9 mouse cellular contexts compared by ENCODE assay signal in the genomic region with DNA sequence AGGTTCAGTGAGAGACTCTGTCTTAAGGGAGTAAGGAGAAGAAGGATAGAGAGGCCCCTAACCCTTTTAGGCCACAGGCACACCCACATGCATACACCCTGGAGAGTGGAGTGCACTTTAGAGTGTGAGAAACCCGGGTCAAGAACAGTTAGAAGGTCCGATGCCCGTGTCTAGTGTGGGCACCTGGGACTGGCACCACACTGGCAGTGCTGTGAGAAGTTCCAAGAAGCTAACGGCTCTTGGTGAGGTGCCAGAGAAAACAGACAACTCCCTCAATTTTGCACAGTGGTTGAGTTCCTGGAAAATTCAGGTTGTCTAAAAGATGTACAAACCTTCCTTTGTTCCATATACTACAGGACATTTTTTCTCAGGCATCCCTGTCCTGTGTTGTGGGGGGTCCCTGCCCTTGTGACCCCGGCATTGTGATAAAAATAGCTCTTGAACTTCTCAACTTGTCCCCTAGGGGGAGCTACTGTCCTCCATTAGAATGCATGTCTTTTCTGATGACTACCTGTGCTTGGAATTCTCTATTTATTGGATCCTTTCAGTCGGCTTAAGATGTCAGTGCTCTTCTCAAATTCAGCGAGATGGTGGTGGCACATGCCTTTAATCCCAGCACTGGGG. TPM values are rescaled to one million over a fixed set of nuclear protein-coding genes. Genes with fewer than 3 reads are reported as not detected.
A peak's percentile ranks its signal among the peaks of the same experiment; 100 is the strongest.
DNase-seq lines count a peak whose midpoint lies in the region; ATAC-seq and TF ChIP-seq lines count a peak whose summit lies in the region.
"Had no signal": no experiment of that assay in that cellular context is flagged by ENCODE, and none has a peak within 500 bp of the region (broad histone marks: within the 10 kb centered on the region; RNA-seq: fewer than 3 reads in every experiment).

No protein-coding gene starts in this region.

- H3K9me3 ChIP-seq in kidney, embryonic 15.5 days (replicated peaks), result no peaks in the 10 kb centered on the region
- no peaks in the 10 kb centered on the region for H3K9me3 ChIP-seq in CH12.LX (replicated peaks; ENCODE audit: low read length)
- H3K9me3 ChIP-seq in lung, embryonic 16.5 days (ENCODE audit: control insufficient read depth, low read length), result no peaks in the 10 kb centered on the region

- peak; percentile 85 for TF ChIP-seq RAD21 in CH12.LX (IDR thresholded peaks at IDR 0.05; ENCODE audit: low read depth, low read length)

- no peak for TF ChIP-seq EP300 in CH12.LX (IDR thresholded peaks at IDR 0.05; ENCODE audit: low read length)

- in situ Hi-C loops in CH12.LX (cut with MboI; ENCODE audit: low pct_ligation_motif_present, low pct_unique_long_range_greater_than_20kb, low sequenced_read_pairs), result loop anchor here (10.0 kb wide), 1 partner anchor 118 kb away; the partner anchor contains the start of gene Smbd1

- ATAC-seq in kidney, embryonic 15.5 days (replicated peaks; ENCODE audit: low FRiP score), result no peak
- ATAC-seq in lung, embryonic 16.5 days (ENCODE audit: low read depth), result peak; percentile 40; the same call in 1 of the 2 replicates

- peak; percentile 50 for TF ChIP-seq CTCF in kidney, adult 2 months (conservative IDR thresholded peaks at IDR 0.05; ENCODE audit: insufficient read depth, insufficient read length, low read depth, low read length)
- TF ChIP-seq CTCF in CH12.LX (conservative IDR thresholded peaks at IDR 0.05 in 1 of 2, IDR thresholded peaks at IDR 0.05 in 1 of 2; ENCODE audit: low read depth in 2 of 2, low read length in 2 of 2), result peak; percentile 90 to 95

- no peak for TF ChIP-seq POLR2A in kidney, adult 2 months (IDR thresholded peaks at IDR 0.05; ENCODE audit: low read depth, low read length)
- TF ChIP-seq POLR2A in CH12.LX (IDR thresholded peaks at IDR 0.05; ENCODE audit: low read depth, low read length), result no peak

- H3K4me3 ChIP-seq in kidney, adult 2 months (ENCODE audit: insufficient read depth, low read depth, low read length), result no peak overlapping the region
- H3K4me3 ChIP-seq in kidney, embryonic 15.5 days (replicated peaks), result no peak overlapping the region
- no peak overlapping the region for H3K4me3 ChIP-seq in CH12.LX (replicated peaks in 1 of 3; ENCODE audit: low read depth in 2 of 3, low read length in 2 of 3, poor library complexity in 1 of 3)
- no peak overlapping the region for H3K4me3 ChIP-seq in lung, embryonic 16.5 days (ENCODE audit: low read length)
- H3K4me3 ChIP-seq: megakaryocyte, embryonic 14.5 days had no signal

- no peak overlapping the region for H3K9ac ChIP-seq in kidney, embryonic 15.5 days
- H3K9ac ChIP-seq in CH12.LX (ENCODE audit: insufficient read depth, low read depth), result no peak overlapping the region
- no peak overlapping the region for H3K9ac ChIP-seq in lung, embryonic 16.5 days (ENCODE audit: low read length)

- no peaks in the 10 kb centered on the region for H3K4me1 ChIP-seq in kidney, adult 2 months (ENCODE audit: control insufficient read depth, insufficient read depth, low read length)
- peaks cover 23% of the 10 kb centered on the region for H3K4me1 ChIP-seq in kidney, embryonic 15.5 days
- peaks cover 4 to 24% of the 10 kb centered on the region in 2 experiments; a peak in 3 of 4 replicates for H3K4me1 ChIP-seq in CH12.LX (ENCODE audit: control insufficient read depth in 1 of 2, insufficient read depth in 2 of 2)
- H3K4me1 ChIP-seq in lung, embryonic 16.5 days (replicated peaks; ENCODE audit: control insufficient read depth, insufficient read depth, low read length), result peaks cover 3% of the 10 kb centered on the region; the same call in 1 of the 2 replicates

- DNase-seq in kidney, adult 2 months, result peak; percentile 57
- DNase-seq in CH12.LX (ENCODE audit: extremely low read depth), result peak; percentile 61
- DNase-seq in adipocyte (ENCODE audit: low spot score), result peak; percentile 59
- DNase-seq in testis, postnatal 10 days (ENCODE audit: low spot score), result no peak
- no peak for DNase-seq in cerebellum, postnatal 4 days (ENCODE audit: low spot score in 2 of 2)
- DNase-seq in adrenal gland, postnatal 14 days, result no peak

- no peaks in the 10 kb centered on the region for H3K79me2 ChIP-seq in CH12.LX (replicated peaks; ENCODE audit: control insufficient read depth, extremely low read depth, insufficient read depth, poor library complexity, severe bottlenecking)

- no peak overlapping the region for H3K4me2 ChIP-seq in kidney, embryonic 15.5 days
- H3K4me2 ChIP-seq in CH12.LX (ENCODE audit: insufficient read depth, low read depth, poor library complexity, severe bottlenecking), result no peak overlapping the region
- H3K4me2 ChIP-seq in lung, embryonic 16.5 days (ENCODE audit: low read depth, low read length), result no peak overlapping the region

- 17% methylated on average over 7 of the region's 7 CpGs for WGBS in kidney, adult 2 months
- WGBS in kidney, embryonic 15.5 days, result 45% methylated on average over 7 of the region's 7 CpGs
- WGBS in lung, embryonic 16.5 days, result 28% methylated on average over 7 of the region's 7 CpGs

- dilution Hi-C loops in CH12.LX (cut with MboI; ENCODE audit: extremely low pct_ligation_motif_present, extremely low pct_unique_long_range_greater_than_20kb, low sequenced_read_pairs), result no loop called here

- no peaks in the 10 kb centered on the region for H3K27me3 ChIP-seq in kidney, adult 2 months (replicated peaks; ENCODE audit: control insufficient read depth, insufficient read depth, low read length)
- H3K27me3 ChIP-seq in kidney, embryonic 15.5 days, result no peaks in the 10 kb centered on the region
- no peaks in the 10 kb centered on the region for H3K27me3 ChIP-seq in CH12.LX (replicated peaks)
- no peaks in the 10 kb centered on the region for H3K27me3 ChIP-seq in lung, embryonic 16.5 days (ENCODE audit: control insufficient read depth, insufficient read depth, low read depth, low read length)

- H3K27ac ChIP-seq in kidney, adult 2 months (ENCODE audit: insufficient read depth, low read depth, low read length), result no peak overlapping the region
- H3K27ac ChIP-seq in kidney, embryonic 15.5 days, result no peak overlapping the region
- no peak overlapping the region for H3K27ac ChIP-seq in CH12.LX (ENCODE audit: insufficient read depth, low read depth)
- no peak overlapping the region for H3K27ac ChIP-seq in lung, embryonic 16.5 days (ENCODE audit: low read length)

- H3K36me3 ChIP-seq in kidney, adult 2 months (ENCODE audit: control insufficient read depth, insufficient read depth, low read length), result no peaks in the 10 kb centered on the region
- no peaks in the 10 kb centered on the region for H3K36me3 ChIP-seq in kidney, embryonic 15.5 days
- no peaks in the 10 kb centered on the region for H3K36me3 ChIP-seq in CH12.LX (replicated peaks in 1 of 2; ENCODE audit: control insufficient read depth in 1 of 2, insufficient read depth in 1 of 2, low read length in 1 of 2)
- H3K36me3 ChIP-seq in lung, embryonic 16.5 days (ENCODE audit: control insufficient read depth, insufficient read depth, low read length), result no peaks in the 10 kb centered on the region

TF ChIP-seq in CH12.LX, 34 proteins besides CTCF, POLR2A, EP300 and RAD21 (continues in another document):
- TF ChIP-seq KAT2A (IDR thresholded peaks at IDR 0.05; ENCODE audit: insufficient replicate concordance, low read length) (no peak), RCOR1 (conservative IDR thresholded peaks at IDR 0.05; ENCODE audit: low read depth, low read length) (no peak), MYC (IDR thresholded peaks at IDR 0.05; ENCODE audit: low read depth, low read length) (peak; percentile 52; the same call in 1 of the 2 replicates), NRF1 (IDR thresholded peaks at IDR 0.05; ENCODE audit: low read depth, low read length) (no peak), ZKSCAN1 (IDR thresholded peaks at IDR 0.05; ENCODE audit: borderline replicate concordance, low read depth, low read length) (no peak), ZMIZ1 (IDR thresholded peaks at IDR 0.05; ENCODE audit: low read depth, low read length) (no peak), ZNF384 (IDR thresholded peaks at IDR 0.05; ENCODE audit: low read depth, low read length) (no peak), MEF2A (IDR thresholded peaks at IDR 0.05; ENCODE audit: borderline replicate concordance, low read depth, low read length) (peak; percentile 96), BHLHE40 (IDR thresholded peaks at IDR 0.05; ENCODE audit: low read depth, low read length) (no peak), JUND (conservative IDR thresholded peaks at IDR 0.05; ENCODE audit: low read depth, low read length) (no peak), CHD2 (IDR thresholded peaks at IDR 0.05; ENCODE audit: low read length) (no peak), MAFK (IDR thresholded peaks at IDR 0.05; ENCODE audit: insufficient replicate concordance, low read length) (no peak), GABPA (IDR thresholded peaks at IDR 0.05; ENCODE audit: insufficient replicate concordance, low read depth, low read length) (no peak), UBTF (IDR thresholded peaks at IDR 0.05; ENCODE audit: low read depth, low read length) (no peak), SMC3 (IDR thresholded peaks at IDR 0.05; ENCODE audit: low read depth, low read length) (peak; percentile 68), TBP (conservative IDR thresholded peaks at IDR 0.05; ENCODE audit: low read depth, low read length) (no peak), USF1 (IDR thresholded peaks at IDR 0.05; ENCODE audit: low read depth, low read length) (no peak), POLR2AphosphoS2 (IDR thresholded peaks at IDR 0.05; ENCODE audit: low read depth, low read length) (no peak), HCFC1 (IDR thresholded peaks at IDR 0.05; ENCODE audit: low read depth, low read length) (peak; percentile 28; the same call in 1 of the 2 replicates), IRF4 (IDR thresholded peaks at IDR 0.05; ENCODE audit: low read depth, low read length) (peak; percentile 44; the same call in 1 of the 2 replicates)

RNA-seq across cellular contexts. Expression of gene Muc4, which starts 38.7 kb away (rescaled TPM):
- polyA plus RNA-seq in kidney, adult 2 months (2012; rRNA removed), result 0.16 and 0.41 TPM in 2 replicates
- 0.06 and 0.25 TPM in 2 replicates for polyA plus RNA-seq in kidney, embryonic 15.5 days (2015; fragmentation: Nextera tagmentation; extraction: Ambion mirVana)
- 0.21 and 0.51 TPM in 2 replicates for total RNA-seq in CH12.LX (2012; rRNA removed)
- 0.09 TPM in 1 of 2 replicates, not detected in the other for total RNA-seq in CH12.LX (2014; rRNA removed)
- 0.34 and 0.44 TPM in 2 replicates for polyA plus RNA-seq in CH12.LX (2012; ENCODE audit: insufficient read length, low read depth)
- polyA plus RNA-seq in lung, embryonic 16.5 days (2015; fragmentation: Nextera tagmentation; extraction: Ambion mirVana), result 1.6 and 3.4 TPM in 2 replicates
- total RNA-seq in adrenal gland, postnatal 14 days (2021), result not detected in 2 replicates

RNA-seq across cellular contexts. Expression of gene Tnk2, which starts 53.3 kb away (rescaled TPM):
- 35.8 and 40.8 TPM in 2 replicates for polyA plus RNA-seq in kidney, adult 2 months (2012; rRNA removed)
- polyA plus RNA-seq in kidney, embryonic 15.5 days (2015; fragmentation: Nextera tagmentation; extraction: Ambion mirVana), result 9.3 and 12.4 TPM in 2 replicates
- 31.9 and 35.9 TPM in 2 replicates for total RNA-seq in CH12.LX (2012; rRNA removed)
- total RNA-seq in CH12.LX (2014; rRNA removed), result 14.7 and 18.8 TPM in 2 replicates
- polyA plus RNA-seq in CH12.LX (2012; ENCODE audit: insufficient read length, low read depth), result 62.2 and 67.7 TPM in 2 replicates
- 15.4 and 18.0 TPM in 2 replicates for polyA plus RNA-seq in lung, embryonic 16.5 days (2015; fragmentation: Nextera tagmentation; extraction: Ambion mirVana)
- 48.5 and 55.4 TPM in 2 replicates for total RNA-seq in adrenal gland, postnatal 14 days (2021)

Comparison
In these comparisons a context has a peak if more than half of its experiments do, and no peak if none do; other contexts are left out.
1. DNase-seq: peak in kidney, adult 2 months (single experiment), CH12.LX (single experiment) and adipocyte (single experiment); none in testis, postnatal 10 days (single experiment), cerebellum, postnatal 4 days (0 of 2) and adrenal gland, postnatal 14 days (single experiment).